Mouse (Mus musculus) ovary, adult 2 months (tissue): ENCODE measurements around the gene Actr1b. TPM values are rescaled to one million over a fixed set of nuclear protein-coding genes. Genes with fewer than 3 reads are reported as not detected.

Experiments used
- polyA plus RNA-seq: library from polyadenylated mRNA; depleted of rRNA; stranded (reverse); fragments of >200 nt; gene quantifications from 2 replicates; pipeline ENCODE4 v1.2.3, GENCODE M21; 2012; rRNA removed

The Actr1b gene
- polyA plus RNA-seq, result 147 and 180 TPM in 2 replicates

GRCm38 (mm10) chr1:36714311-36714710 is at the start of gene Actr1b:
Gene Actr1b (minus strand): TSS chr1:36714422.

DNA sequence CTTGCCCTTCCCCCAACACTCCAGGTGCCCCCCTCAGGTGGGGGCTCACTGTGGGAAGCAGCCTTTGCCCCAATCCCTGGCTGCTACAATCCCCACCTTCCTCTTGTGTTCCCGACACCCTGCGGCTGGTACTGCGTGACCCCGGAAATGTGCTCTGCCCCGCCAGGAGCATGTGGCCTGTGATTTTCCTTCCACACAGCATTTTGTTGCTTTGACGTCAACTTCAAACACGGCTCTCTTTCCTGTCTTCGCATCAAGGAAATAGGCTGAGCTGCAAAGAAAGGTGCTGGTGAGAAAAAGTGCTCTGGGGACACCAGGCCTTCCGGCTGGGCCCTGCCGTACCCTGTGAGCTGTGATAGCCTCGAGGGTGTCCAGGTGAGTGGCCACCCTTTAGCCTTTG is 47.3 kb upstream of the Actr1b start, which contains the start of gene Zap70:
Gene Zap70 (plus strand): TSS at position 231 of the 400 bp plus-strand sequence.

DNA sequence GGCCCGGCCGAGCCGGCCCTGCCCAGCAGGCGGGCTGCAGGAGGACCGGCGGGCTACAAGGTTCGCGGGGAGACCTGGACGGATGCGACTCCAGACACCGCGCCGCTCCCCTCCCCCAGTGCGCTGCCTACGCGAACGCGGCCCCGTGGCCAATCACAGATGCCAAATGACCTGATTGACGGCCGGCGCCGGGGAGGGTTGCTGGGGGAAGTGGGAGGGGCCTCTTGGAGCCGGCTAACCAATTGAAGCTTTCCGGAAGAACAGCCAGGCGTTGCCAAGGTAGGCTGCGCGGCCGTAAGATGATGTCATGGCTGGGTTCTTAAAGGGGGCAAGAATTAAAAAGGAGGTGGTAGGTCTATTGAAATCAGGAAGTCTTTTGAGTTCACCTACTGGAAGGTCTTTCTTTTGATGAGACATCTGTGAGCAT is 4.4 kb downstream of the Actr1b start, which contains the start of gene 4933424G06Rik:
Gene 4933424G06Rik (plus strand): TSS at position 296 of the 427 bp plus-strand sequence.

GRCm38 (mm10) chr1:36691271-36692155 is 22.7 kb downstream of the Actr1b start, which contains the start of gene Cox5b:
Gene Cox5b (plus strand): TSS chr1:36691449.

DNA sequence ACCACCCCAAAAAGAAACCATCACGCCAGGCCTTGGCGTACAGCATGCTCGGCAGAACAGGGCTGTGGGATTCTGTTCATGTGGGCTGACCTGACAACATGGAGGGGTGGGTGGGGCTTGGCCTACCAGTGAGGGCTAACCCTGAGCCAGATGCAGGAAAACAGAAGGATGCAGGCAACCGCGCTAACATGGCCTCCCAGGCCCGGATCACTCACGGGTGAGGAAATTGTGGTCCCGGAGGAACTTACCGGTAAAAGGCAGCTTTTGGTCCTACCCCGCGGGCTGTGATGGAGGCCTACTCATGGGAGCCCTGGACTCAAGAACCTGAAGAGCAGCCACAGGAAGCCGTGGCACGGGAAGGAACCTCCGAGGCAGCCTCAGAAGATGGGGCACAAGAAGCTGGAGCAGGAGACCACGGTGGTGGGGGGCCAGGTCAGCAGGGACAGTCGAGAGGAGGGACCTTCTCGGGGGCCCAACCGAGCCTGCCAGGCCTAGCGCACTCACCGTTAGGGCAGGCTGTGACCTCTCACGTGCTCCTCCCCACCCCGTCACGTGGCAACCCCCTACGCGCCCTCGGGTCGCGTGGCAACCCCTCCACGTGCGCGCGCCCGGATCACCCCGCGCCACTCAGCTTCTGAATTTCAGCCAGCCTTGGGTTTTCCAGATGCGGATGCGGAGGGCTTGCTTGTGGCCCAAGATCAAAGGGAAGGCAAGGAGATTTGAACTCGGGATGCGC is 31.4 kb downstream of the Actr1b start, which contains the start of gene Fam178b:
Gene Fam178b (minus strand): TSS at position 564 of the 736 bp plus-strand sequence.

Other genes with a start within 250 kb of the Actr1b start
- gene Cnnm4, start 242.8 kb downstream of the Actr1b start, polyA plus RNA-seq, result 8.8 and 9.3 TPM in 2 replicates
- gene Cnnm3, start 202.6 kb downstream of the Actr1b start, polyA plus RNA-seq, result 35.3 and 39.6 TPM in 2 replicates
- gene Ankrd23, start 177.5 kb downstream of the Actr1b start, polyA plus RNA-seq, result 35.5 and 41.6 TPM in 2 replicates
- not detected in 2 replicates for gene Gm42417, start 175.0 kb downstream of the Actr1b start, polyA plus RNA-seq
- 48.1 and 50.6 TPM in 2 replicates for gene Ankrd39, start 167.0 kb downstream of the Actr1b start, polyA plus RNA-seq
- gene Sema4c, start 156.1 kb downstream of the Actr1b start, polyA plus RNA-seq, result 33.6 and 36.8 TPM in 2 replicates
- 2.1 and 2.4 TPM in 2 replicates for gene Fam178b, start 31.2 kb downstream of the Actr1b start, polyA plus RNA-seq
- 569 and 840 TPM in 2 replicates for gene Cox5b, start 23.0 kb downstream of the Actr1b start, polyA plus RNA-seq
- not detected in 2 replicates for gene 4933424G06Rik, start 4.3 kb downstream of the Actr1b start, polyA plus RNA-seq
- gene Zap70, start 47.4 kb upstream of the Actr1b start, polyA plus RNA-seq, result 5.9 and 8.8 TPM in 2 replicates
- gene Tmem131, start 229.2 kb upstream of the Actr1b start, polyA plus RNA-seq, result 19.1 and 27.6 TPM in 2 replicates